Mouse (Mus musculus): ENCODE measurements around the gene Rassf4. TPM values are rescaled to one million over a fixed set of nuclear protein-coding genes. Genes with fewer than 3 reads are reported as not detected.

The Rassf4 gene
- total and polyA plus RNA-seq, 2 experiments from 2014 or later: 7.0 to 8.1 TPM

- no peaks in the 10 kb centered on the region for H3K27me3 ChIP-seq (ENCODE audit: insufficient read depth, low read length)
- no peak for TF ChIP-seq CTCF (IDR thresholded peaks at IDR 0.05)
- H3K9ac ChIP-seq (replicated peaks; ENCODE audit: low read length, poor library complexity, severe bottlenecking): no peak overlapping the region
- no peak overlapping the region for H3K4me3 ChIP-seq (ENCODE audit: low read depth, low read length)
- DNase-seq (ENCODE audit: low spot score) (no peak), ATAC-seq (ENCODE audit: low FRiP score) (no peak)
- no peak overlapping the region for H3K4me2 ChIP-seq (ENCODE audit: low read depth, low read length, poor library complexity, severe bottlenecking)
- 77% methylated on average over 2 of the region's 2 CpGs for WGBS
- no peak overlapping the region for H3K27ac ChIP-seq (ENCODE audit: low read depth, low read length)
- no peaks in the 10 kb centered on the region for H3K9me3 ChIP-seq (ENCODE audit: low read length)
- no peaks in the 10 kb centered on the region for H3K36me3 ChIP-seq (ENCODE audit: insufficient read depth, low read length)
- no peaks in the 10 kb centered on the region for H3K4me1 ChIP-seq (ENCODE audit: insufficient read depth, low read length)
Observed at GRCm38 (mm10) chr6:116638871-116639270, 34.9 kb downstream of the Rassf4 start.

GRCm38 (mm10) chr6:116637496-116637895 is 36.3 kb downstream of the Rassf4 start:
- Histone ChIP-seq H3K4me1 (ENCODE audit: insufficient read depth, low read length) (no peaks in the 10 kb centered on the region), H3K27me3 (ENCODE audit: insufficient read depth, low read length) (no peaks in the 10 kb centered on the region), H3K4me2 (ENCODE audit: low read depth, low read length, poor library complexity, severe bottlenecking) (no peak overlapping the region), H3K4me3 (ENCODE audit: low read depth, low read length) (no peak overlapping the region), H3K36me3 (ENCODE audit: insufficient read depth, low read length) (no peaks in the 10 kb centered on the region), H3K9me3 (ENCODE audit: low read length) (no peaks in the 10 kb centered on the region), H3K27ac (ENCODE audit: low read depth, low read length) (no peak overlapping the region), H3K9ac (replicated peaks; ENCODE audit: low read length, poor library complexity, severe bottlenecking) (no peak overlapping the region)
- ATAC-seq (ENCODE audit: low FRiP score) (no peak), DNase-seq (ENCODE audit: low spot score) (no peak)
- TF ChIP-seq CTCF (IDR thresholded peaks at IDR 0.05): no peak
- 91% methylated on average over 5 of the region's 5 CpGs for WGBS

DNA sequence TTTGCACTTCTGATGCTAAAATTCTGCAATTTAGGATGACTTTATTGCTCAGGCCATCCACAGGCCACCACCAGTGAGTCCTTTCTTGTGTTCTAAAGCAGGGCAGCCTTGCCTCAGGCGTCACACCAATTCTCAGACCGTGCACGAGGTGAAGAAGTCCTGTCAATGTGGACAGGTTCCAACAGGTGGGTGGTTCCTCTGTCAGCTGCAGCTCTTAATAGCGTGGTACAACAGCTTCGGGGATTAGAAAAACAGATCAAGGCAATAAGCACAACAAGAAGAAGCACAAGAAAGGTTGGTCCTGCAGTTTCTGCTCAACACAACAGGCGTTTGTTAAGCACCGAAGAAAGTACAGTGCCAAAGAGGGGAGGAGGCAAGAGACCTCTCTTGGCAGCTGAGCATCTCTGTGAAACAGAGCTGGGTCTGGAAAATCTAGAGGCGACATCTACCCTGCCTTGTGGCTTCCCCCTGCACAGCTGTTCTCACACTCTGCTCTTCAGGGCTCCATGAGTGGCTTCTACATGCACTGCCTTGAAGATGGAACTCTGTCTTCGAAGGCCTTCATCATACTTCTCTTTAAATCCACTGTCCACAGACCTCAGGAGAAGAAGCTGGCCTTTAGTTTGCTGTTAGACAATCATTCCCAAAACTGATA is 37.0 kb downstream of the Rassf4 start:
- Histone ChIP-seq H3K27me3 (ENCODE audit: insufficient read depth, low read length) (no peaks in the 10 kb centered on the region), H3K27ac (ENCODE audit: low read depth, low read length) (no peak overlapping the region), H3K4me1 (ENCODE audit: insufficient read depth, low read length) (no peaks in the 10 kb centered on the region), H3K4me3 (ENCODE audit: low read depth, low read length) (no peak overlapping the region), H3K9ac (replicated peaks; ENCODE audit: low read length, poor library complexity, severe bottlenecking) (no peak overlapping the region), H3K9me3 (ENCODE audit: low read length) (no peaks in the 10 kb centered on the region), H3K4me2 (ENCODE audit: low read depth, low read length, poor library complexity, severe bottlenecking) (no peak overlapping the region), H3K36me3 (ENCODE audit: insufficient read depth, low read length) (no peaks in the 10 kb centered on the region)
- ATAC-seq (ENCODE audit: low FRiP score) (no peak), DNase-seq (ENCODE audit: low spot score) (no peak)
- TF ChIP-seq CTCF (IDR thresholded peaks at IDR 0.05): no peak
- 81% methylated on average over 9 of the region's 9 CpGs for WGBS

GRCm38 (mm10) chr6:116635251-116636180 is 38.2 kb downstream of the Rassf4 start:
- 70% methylated on average over 10 of the region's 10 CpGs for WGBS
- Histone ChIP-seq H3K27me3 (ENCODE audit: insufficient read depth, low read length) (no peaks in the 10 kb centered on the region), H3K4me1 (ENCODE audit: insufficient read depth, low read length) (no peaks in the 10 kb centered on the region), H3K4me3 (ENCODE audit: low read depth, low read length) (no peak overlapping the region), H3K9me3 (ENCODE audit: low read length) (no peaks in the 10 kb centered on the region), H3K36me3 (ENCODE audit: insufficient read depth, low read length) (no peaks in the 10 kb centered on the region), H3K4me2 (ENCODE audit: low read depth, low read length, poor library complexity, severe bottlenecking) (no peak overlapping the region), H3K9ac (replicated peaks; ENCODE audit: low read length, poor library complexity, severe bottlenecking) (no peak overlapping the region), H3K27ac (ENCODE audit: low read depth, low read length) (no peak overlapping the region)
- ATAC-seq (ENCODE audit: low FRiP score) (no peak), DNase-seq (ENCODE audit: low spot score) (no peak)
- no peak for TF ChIP-seq CTCF (IDR thresholded peaks at IDR 0.05)

GRCm38 (mm10) chr6:116633741-116634695 is 39.7 kb downstream of the Rassf4 start:
- no peak for ATAC-seq (ENCODE audit: low FRiP score)
- WGBS: 93% methylated on average over 17 of the region's 17 CpGs
- Histone ChIP-seq H3K4me2 (ENCODE audit: low read depth, low read length, poor library complexity, severe bottlenecking) (no peak overlapping the region), H3K4me3 (ENCODE audit: low read depth, low read length) (no peak overlapping the region), H3K9me3 (ENCODE audit: low read length) (no peaks in the 10 kb centered on the region), H3K4me1 (ENCODE audit: insufficient read depth, low read length) (no peaks in the 10 kb centered on the region), H3K27me3 (ENCODE audit: insufficient read depth, low read length) (no peaks in the 10 kb centered on the region), H3K36me3 (ENCODE audit: insufficient read depth, low read length) (no peaks in the 10 kb centered on the region), H3K9ac (replicated peaks; ENCODE audit: low read length, poor library complexity, severe bottlenecking) (no peak overlapping the region), H3K27ac (ENCODE audit: low read depth, low read length) (no peak overlapping the region)
- TF ChIP-seq CTCF (IDR thresholded peaks at IDR 0.05): no peak
- no peak for DNase-seq (ENCODE audit: low spot score)

Measured in midbrain, postnatal 0 days (tissue).